ENCODE assay signal across 25 mouse cellular contexts in genomic region chr10:100153311-100153710, GRCm38 (mm10).
DNase-seq lines count a peak whose midpoint lies in the region; ATAC-seq lines count a peak whose summit lies in the region.
"Had no signal": no experiment of that assay in that cellular context is flagged by ENCODE, and none has a peak within 500 bp of the region (broad histone marks: within the 10 kb centered on the region; RNA-seq: fewer than 3 reads in every experiment).

No protein-coding gene starts in this region.

- no peak overlapping the region for H3K4me2 ChIP-seq in forebrain, embryonic 11.5 days (ENCODE audit: low read depth, low read length, severe bottlenecking)
- no peak overlapping the region for H3K4me2 ChIP-seq in forebrain, embryonic 16.5 days (ENCODE audit: low read length)
- H3K4me2 ChIP-seq in hindbrain, embryonic 16.5 days (ENCODE audit: low read length), result no peak overlapping the region
- no peak overlapping the region for H3K4me2 ChIP-seq in hindbrain, embryonic 12.5 days (replicated peaks)
- H3K4me2 ChIP-seq: forebrain, embryonic 12.5 days; heart, embryonic 12.5 days; heart, embryonic 15.5 days; hindbrain, embryonic 15.5 days; intestine, embryonic 15.5 days had no signal

- no peak for DNase-seq in forebrain, embryonic 11.5 days (ENCODE audit: low spot score)
- peak; percentile 80 for DNase-seq in 3T3-L1 (ENCODE audit: low read depth, low spot score)
- DNase-seq in brain, adult 2 months (ENCODE audit: low read depth, low spot score), result peak; percentile 23
- no peak for DNase-seq in layer of hippocampus, postnatal 10 days (ENCODE audit: low spot score in 2 of 2)
- DNase-seq: adrenal gland, adult 8-10 months; adrenal gland, postnatal 25 days; B cell, adult 2 months; cerebellum, adult 18-20 months; cerebellum, adult 9-10 months; gastrocnemius, adult 2 months; gastrocnemius, postnatal 14 days; heart, adult 11 months; heart, postnatal 4 days had no signal

- H3K27me3 ChIP-seq in forebrain, embryonic 11.5 days (ENCODE audit: control insufficient read depth, insufficient read depth, low read length), result no peaks in the 10 kb centered on the region
- H3K27me3 ChIP-seq in forebrain, embryonic 16.5 days (replicated peaks; ENCODE audit: control insufficient read depth, insufficient read depth, low read length), result no peaks in the 10 kb centered on the region
- no peaks in the 10 kb centered on the region for H3K27me3 ChIP-seq in hindbrain, embryonic 16.5 days (replicated peaks; ENCODE audit: control insufficient read depth, insufficient read depth, low read length)
- H3K27me3 ChIP-seq in hindbrain, embryonic 12.5 days, result no peaks in the 10 kb centered on the region
- H3K27me3 ChIP-seq: CH12.LX; forebrain, embryonic 12.5 days; heart, embryonic 12.5 days; heart, embryonic 15.5 days; hindbrain, embryonic 15.5 days; intestine, embryonic 15.5 days had no signal

- WGBS in forebrain, embryonic 11.5 days, result 89% methylated on average over 3 of the region's 3 CpGs
- 90% methylated on average over 3 of the region's 3 CpGs for WGBS in forebrain, embryonic 16.5 days
- WGBS in hindbrain, embryonic 16.5 days, result 95% methylated on average over 3 of the region's 3 CpGs
- WGBS in hindbrain, embryonic 12.5 days, result 92% methylated on average over 3 of the region's 3 CpGs

- no peak overlapping the region for H3K27ac ChIP-seq in forebrain, embryonic 11.5 days (ENCODE audit: low read depth, low read length)
- H3K27ac ChIP-seq in forebrain, embryonic 16.5 days (ENCODE audit: low read length), result no peak overlapping the region
- H3K27ac ChIP-seq in hindbrain, embryonic 16.5 days (ENCODE audit: low read depth, low read length), result no peak overlapping the region
- H3K27ac ChIP-seq in hindbrain, embryonic 12.5 days, result no peak overlapping the region
- H3K27ac ChIP-seq: forebrain, embryonic 12.5 days; gastrocnemius, adult 2 months; heart, embryonic 15.5 days; hindbrain, embryonic 15.5 days; intestine, embryonic 15.5 days had no signal

- H3K36me3 ChIP-seq in forebrain, embryonic 11.5 days (ENCODE audit: control insufficient read depth, insufficient read depth, low read length), result no peaks in the 10 kb centered on the region
- no peaks in the 10 kb centered on the region for H3K36me3 ChIP-seq in forebrain, embryonic 16.5 days (ENCODE audit: control insufficient read depth, insufficient read depth)
- H3K36me3 ChIP-seq in hindbrain, embryonic 16.5 days (ENCODE audit: control insufficient read depth, insufficient read depth, low read length), result no peaks in the 10 kb centered on the region
- no peaks in the 10 kb centered on the region for H3K36me3 ChIP-seq in hindbrain, embryonic 12.5 days
- H3K36me3 ChIP-seq: forebrain, embryonic 12.5 days; G1E; heart, embryonic 12.5 days; heart, embryonic 15.5 days; hindbrain, embryonic 15.5 days; intestine, embryonic 15.5 days had no signal

- H3K9me3 ChIP-seq in forebrain, embryonic 11.5 days (ENCODE audit: control insufficient read depth, low read length), result no peaks in the 10 kb centered on the region
- no peaks in the 10 kb centered on the region for H3K9me3 ChIP-seq in forebrain, embryonic 16.5 days (ENCODE audit: control insufficient read depth, low read length)
- H3K9me3 ChIP-seq in hindbrain, embryonic 16.5 days (ENCODE audit: control insufficient read depth, low read length), result no peaks in the 10 kb centered on the region
- H3K9me3 ChIP-seq in hindbrain, embryonic 12.5 days (replicated peaks), result no peaks in the 10 kb centered on the region
- H3K9me3 ChIP-seq: forebrain, embryonic 12.5 days; heart, embryonic 12.5 days; heart, embryonic 15.5 days; hindbrain, embryonic 15.5 days; intestine, embryonic 15.5 days had no signal

- H3K9ac ChIP-seq in forebrain, embryonic 11.5 days (ENCODE audit: low read length), result no peak overlapping the region
- no peak overlapping the region for H3K9ac ChIP-seq in forebrain, embryonic 16.5 days (replicated peaks; ENCODE audit: low read depth, low read length)
- H3K9ac ChIP-seq in hindbrain, embryonic 16.5 days (ENCODE audit: low read depth, low read length), result no peak overlapping the region
- H3K9ac ChIP-seq in hindbrain, embryonic 12.5 days, result no peak overlapping the region
- H3K9ac ChIP-seq: forebrain, embryonic 12.5 days; forebrain, postnatal 0 days; heart, embryonic 12.5 days; heart, embryonic 15.5 days; hindbrain, embryonic 15.5 days; intestine, embryonic 15.5 days had no signal

- no peak overlapping the region for H3K4me3 ChIP-seq in forebrain, embryonic 11.5 days (ENCODE audit: low read depth, low read length)
- H3K4me3 ChIP-seq in forebrain, embryonic 16.5 days (replicated peaks; ENCODE audit: low read length), result no peak overlapping the region
- H3K4me3 ChIP-seq in hindbrain, embryonic 16.5 days (ENCODE audit: low read length), result no peak overlapping the region
- H3K4me3 ChIP-seq in hindbrain, embryonic 12.5 days, result no peak overlapping the region
- H3K4me3 ChIP-seq: forebrain, embryonic 12.5 days; gastrocnemius, adult 2 months; heart, embryonic 12.5 days; heart, embryonic 15.5 days; hindbrain, embryonic 15.5 days; intestine, embryonic 15.5 days had no signal

- peak; percentile 13; the same call in 1 of the 2 replicates for ATAC-seq in forebrain, embryonic 11.5 days (replicated peaks; ENCODE audit: low FRiP score)
- no peak for ATAC-seq in forebrain, embryonic 16.5 days
- 0 out of 2 replicates have a peak, but pooled peaks have one; percentile 17 for ATAC-seq in hindbrain, embryonic 16.5 days
- ATAC-seq in hindbrain, embryonic 12.5 days (ENCODE audit: low FRiP score), result no peak
- ATAC-seq: activated CD4-positive, CD25-positive, alpha-beta regulatory T cell, adult 4 months had no signal

- H3K4me1 ChIP-seq in forebrain, embryonic 11.5 days (replicated peaks; ENCODE audit: control insufficient read depth, insufficient read depth, low read length), result no peaks in the 10 kb centered on the region
- no peaks in the 10 kb centered on the region for H3K4me1 ChIP-seq in forebrain, embryonic 16.5 days (replicated peaks; ENCODE audit: control insufficient read depth, insufficient read depth, low read length)
- H3K4me1 ChIP-seq in hindbrain, embryonic 16.5 days (ENCODE audit: control insufficient read depth, insufficient read depth, low read depth, low read length), result no peaks in the 10 kb centered on the region
- H3K4me1 ChIP-seq in hindbrain, embryonic 12.5 days, result no peaks in the 10 kb centered on the region
- H3K4me1 ChIP-seq: forebrain, embryonic 12.5 days; heart, embryonic 15.5 days; hindbrain, embryonic 15.5 days; intestine, embryonic 15.5 days had no signal

Comparison
In these comparisons a context has a peak if more than half of its experiments do, and no peak if none do; other contexts are left out.
1. ATAC-seq: peak in forebrain, embryonic 11.5 days (single experiment) and hindbrain, embryonic 16.5 days (single experiment); none in forebrain, embryonic 16.5 days (single experiment) and hindbrain, embryonic 12.5 days (single experiment).
2. DNase-seq: peak in 3T3-L1 (single experiment) and brain, adult 2 months (single experiment); none in forebrain, embryonic 11.5 days (single experiment) and layer of hippocampus, postnatal 10 days (0 of 2).